Mouse (Mus musculus) liver, adult (tissue): ENCODE results near the gene Zmat3.

ENCODE experiments used
- GATA4 ChIP-seq: IDR thresholded peaks from 2 replicates; pipeline ENCODE4 v1.6.1; 2014; ENCODE audit warnings: mild to moderate bottlenecking, low read length; ENCODE audit not compliant: insufficient replicate concordance

Gene Zmat3

DNA sequence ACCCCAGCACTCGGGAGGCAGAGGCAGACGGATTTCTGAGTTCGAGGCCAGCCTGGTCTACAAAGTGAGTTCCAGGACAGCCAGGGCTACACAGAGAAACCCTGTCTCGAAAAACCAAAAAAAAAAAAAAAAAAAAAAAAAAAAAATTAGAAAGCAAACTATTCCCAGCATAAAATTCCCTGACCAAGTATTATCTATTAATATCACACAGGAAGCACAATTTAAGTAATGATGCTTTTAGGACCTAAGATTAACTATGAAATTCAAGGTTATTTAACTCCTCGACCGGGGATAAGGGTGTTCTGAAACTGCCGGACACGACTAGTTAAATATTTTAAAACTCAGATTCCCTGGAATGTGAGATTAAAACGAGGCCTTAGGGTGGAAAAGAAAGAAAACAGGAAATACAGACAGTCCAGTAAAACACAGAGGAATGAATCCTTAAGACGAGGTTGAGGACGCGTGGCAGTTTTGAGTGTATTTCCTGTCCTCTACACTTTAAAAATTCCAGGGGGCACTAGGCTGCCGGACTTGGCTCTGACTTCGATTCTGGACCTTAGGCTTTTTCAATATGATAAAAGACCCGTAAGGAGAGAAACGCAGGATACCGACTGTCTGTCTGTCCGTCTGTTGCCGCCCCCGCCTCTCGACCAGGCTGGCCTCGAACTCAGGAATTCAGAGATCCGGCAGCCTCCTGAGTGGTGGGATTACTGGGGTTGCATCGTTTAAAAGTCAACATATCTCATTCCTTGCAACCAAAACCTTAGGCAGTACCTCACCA is 30.1 kb upstream of the Zmat3 start:
- TF ChIP-seq GATA4: no peak

GRCm38 (mm10) chr3:32393986-32394385 is 28.2 kb upstream of the Zmat3 start:
- no peak for TF ChIP-seq GATA4

- no peak for TF ChIP-seq GATA4
Observed at GRCm38 (mm10) chr3:32392841-32393240, 27.0 kb upstream of the Zmat3 start.

DNA sequence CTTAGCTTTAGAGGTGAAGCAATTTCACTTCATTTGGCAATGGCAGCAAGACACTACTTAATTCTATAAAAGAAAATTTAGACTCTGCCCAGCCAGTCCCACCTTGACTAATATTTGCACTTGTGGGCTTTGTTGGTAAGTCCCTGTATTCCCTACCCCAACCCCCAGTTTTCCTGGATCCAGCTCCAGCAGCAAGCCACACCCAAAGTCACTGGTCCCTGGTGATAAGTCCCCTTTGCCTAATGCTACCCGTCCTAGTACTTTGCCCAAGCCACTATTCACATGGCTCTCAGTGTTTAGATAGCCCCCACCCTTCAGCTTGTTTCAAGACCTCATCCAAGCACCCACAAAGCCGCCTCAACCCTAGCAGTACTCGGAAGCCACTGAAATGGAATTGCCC is 15.7 kb upstream of the Zmat3 start:
- no peak for TF ChIP-seq GATA4

DNA sequence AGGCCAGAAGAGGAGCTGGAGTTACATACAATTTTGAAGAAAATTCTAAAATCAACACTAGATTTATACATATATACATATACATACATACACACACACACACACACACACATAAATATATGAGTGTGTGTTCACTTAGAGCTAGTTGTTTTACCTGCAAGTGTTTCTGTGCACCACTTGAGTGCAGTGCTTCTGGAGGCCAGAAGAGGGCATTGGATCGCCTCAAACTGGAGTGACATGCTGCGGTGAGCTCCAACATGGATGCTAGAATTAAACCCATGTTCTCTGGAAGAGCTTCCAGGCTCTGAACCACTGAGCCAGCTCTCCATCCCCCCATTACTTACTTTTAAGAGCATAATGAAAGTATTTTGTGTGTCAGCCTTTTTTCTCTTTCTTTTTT is 14.1 kb upstream of the Zmat3 start:
- TF ChIP-seq GATA4: no peak

DNA sequence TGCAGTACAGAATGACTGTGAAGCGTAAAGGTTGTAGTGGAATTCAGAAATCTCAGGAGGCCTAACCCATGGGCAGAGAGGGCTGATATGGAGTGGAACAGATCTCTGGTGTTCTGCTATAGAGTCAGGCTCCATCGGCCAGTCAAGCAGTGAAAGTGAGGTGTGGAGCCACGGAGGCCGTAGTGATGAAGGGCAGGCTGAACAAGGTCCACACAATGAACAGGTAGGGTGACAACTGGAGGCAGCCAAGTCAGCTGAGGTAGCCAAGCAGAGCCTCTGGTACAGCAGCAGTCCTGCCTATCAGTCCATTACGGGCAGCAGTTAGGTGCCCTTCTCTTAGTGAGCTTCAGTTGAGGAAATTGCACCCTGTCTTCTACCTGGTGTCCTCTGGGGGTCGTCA is 7.4 kb upstream of the Zmat3 start:
- TF ChIP-seq GATA4: no peak

GRCm38 (mm10) chr3:32372470-32372869 is 6.7 kb upstream of the Zmat3 start:
- no peak for TF ChIP-seq GATA4

GRCm38 (mm10) chr3:32371957-32372356 is 6.1 kb upstream of the Zmat3 start:
- no peak for TF ChIP-seq GATA4

- TF ChIP-seq GATA4: no peak
Observed at GRCm38 (mm10) chr3:32367516-32367915, 1.7 kb upstream of the Zmat3 start.

- no peak for TF ChIP-seq GATA4
Observed at GRCm38 (mm10) chr3:32366246-32366734, 476 bp upstream of the Zmat3 start.

- TF ChIP-seq GATA4: no peak
Observed at GRCm38 (mm10) chr3:32364841-32365545, 821 bp downstream of the Zmat3 start.

DNA sequence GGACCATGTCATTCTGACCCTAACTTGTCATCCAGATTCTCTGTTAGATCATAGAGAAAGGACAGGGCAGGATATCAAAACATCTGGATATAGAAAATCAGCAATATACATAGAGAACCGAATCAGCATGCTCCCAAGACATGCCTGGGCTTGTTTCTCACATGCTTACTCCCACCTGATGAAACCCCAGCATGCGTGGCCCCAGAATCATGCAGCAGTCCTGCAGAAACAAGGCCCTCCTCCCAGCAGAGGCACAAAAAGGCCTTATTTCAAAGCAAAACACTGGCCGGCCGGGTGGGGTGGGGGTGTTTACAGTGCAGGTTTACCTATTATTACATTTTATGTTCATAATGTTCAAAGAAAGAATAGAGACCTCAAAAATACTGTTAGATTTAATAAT is 1.6 kb downstream of the Zmat3 start:
- no peak for TF ChIP-seq GATA4

- no peak for TF ChIP-seq GATA4
Observed at GRCm38 (mm10) chr3:32361221-32361620, 4.6 kb downstream of the Zmat3 start.

DNA sequence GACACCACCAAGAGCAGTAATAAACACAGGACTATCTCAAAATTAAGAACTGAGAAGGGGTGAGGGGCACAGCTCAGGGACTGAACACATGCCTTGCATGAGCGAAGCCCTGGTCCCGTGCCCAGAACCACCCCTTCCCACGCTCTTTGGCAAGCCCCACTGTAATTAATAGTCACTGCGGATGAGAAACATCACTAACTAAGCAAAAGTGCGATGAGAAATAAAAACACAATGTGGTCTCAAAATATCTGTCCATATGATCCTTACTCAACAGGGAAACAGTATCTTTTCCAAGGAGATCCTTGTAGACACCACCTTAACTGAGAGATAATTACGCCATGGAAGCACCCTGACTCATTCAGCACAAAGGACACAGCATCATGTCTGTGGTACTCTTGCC is 17.9 kb downstream of the Zmat3 start:
- no peak for TF ChIP-seq GATA4

GRCm38 (mm10) chr3:32345249-32345648 is 20.6 kb downstream of the Zmat3 start:
- TF ChIP-seq GATA4: no peak

DNA sequence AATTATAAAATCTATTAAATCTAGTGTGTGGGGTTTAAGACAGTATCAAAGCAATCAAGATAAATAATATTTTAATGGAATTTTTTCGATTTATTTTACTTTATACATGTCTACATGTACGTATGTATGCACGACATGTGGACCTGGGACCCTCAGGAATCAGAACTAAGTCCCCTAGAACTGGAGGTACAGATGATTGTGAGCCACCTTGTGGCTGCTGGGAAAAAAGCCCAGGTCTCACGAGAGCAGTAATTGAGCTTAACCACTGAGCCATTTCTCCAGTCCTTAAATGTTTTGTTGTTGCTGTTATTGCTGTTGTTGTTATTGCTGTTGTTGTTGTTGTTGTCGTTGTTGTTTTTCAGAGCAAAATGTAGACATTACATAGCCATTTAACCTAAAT is 21.0 kb downstream of the Zmat3 start:
- TF ChIP-seq GATA4: no peak
